Comparison of ENCODE assay signal across 8 mouse cellular contexts in the genomic region with DNA sequence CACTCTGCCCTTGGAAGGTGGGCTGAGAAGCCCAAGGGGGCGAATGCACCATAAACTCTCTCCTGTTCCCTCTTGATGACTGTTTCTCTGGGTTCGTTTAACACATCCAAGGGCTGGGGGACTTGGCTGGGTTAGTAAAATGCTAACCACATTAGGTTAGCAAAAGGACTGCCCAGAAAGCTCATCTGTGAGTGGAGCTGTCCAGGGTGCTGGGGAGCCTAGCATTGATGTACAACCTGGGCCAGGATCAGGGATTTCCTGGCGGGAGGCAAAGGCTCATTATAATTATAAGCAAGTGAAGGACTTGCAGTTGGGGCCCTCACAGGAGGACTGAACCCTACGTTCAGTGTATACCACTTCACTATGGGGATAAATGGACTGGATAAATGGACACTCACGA.
A peak's percentile ranks its signal among the peaks of the same experiment; 100 is the strongest.
DNase-seq lines count a peak whose midpoint lies in the region; ATAC-seq and TF ChIP-seq lines count a peak whose summit lies in the region.

No protein-coding gene starts in this region.

- no peaks in the 10 kb centered on the region for H3K9me3 ChIP-seq in limb, embryonic 14.5 days (ENCODE audit: control insufficient read depth, low read length)

- no peaks in the 10 kb centered on the region for H3K4me1 ChIP-seq in limb, embryonic 14.5 days (ENCODE audit: control insufficient read depth, insufficient read depth, low read length)

- peak; percentile 19 for DNase-seq in kidney, adult 9 months
- DNase-seq in kidney, adult 11 months, result no peak
- DNase-seq in Muller cell, postnatal 12 days (ENCODE audit: inconsistent ontology term), result peak; percentile 32
- peak; percentile 58 to 71 for DNase-seq in adrenal gland, postnatal 36 days
- DNase-seq in limb, embryonic 14.5 days (ENCODE audit: low spot score), result peak; percentile 85
- no peak for DNase-seq in layer of hippocampus, adult 2 months (ENCODE audit: low spot score in 2 of 2)
- DNase-seq in right cerebral cortex, postnatal 10 days (ENCODE audit: low spot score in 2 of 2), result no peak
- DNase-seq in layer of hippocampus, adult 18-20 months (ENCODE audit: low spot score in 2 of 2), result no peak

- H3K4me3 ChIP-seq in limb, embryonic 14.5 days (replicated peaks; ENCODE audit: low read length), result no peak overlapping the region
- no peak overlapping the region for H3K4me3 ChIP-seq in layer of hippocampus, adult 2 months

- H3K27ac ChIP-seq in limb, embryonic 14.5 days (replicated peaks; ENCODE audit: low read depth, low read length), result no peak overlapping the region
- H3K27ac ChIP-seq in layer of hippocampus, adult 2 months, result no peak overlapping the region

- TF ChIP-seq POLR2A in limb, embryonic 14.5 days (IDR thresholded peaks at IDR 0.05; ENCODE audit: borderline replicate concordance, extremely low read depth, insufficient read depth, insufficient read length), result no peak

- no peak for TF ChIP-seq CTCF in layer of hippocampus, adult 2 months (conservative IDR thresholded peaks at IDR 0.05)

- no peak overlapping the region for H3K9ac ChIP-seq in limb, embryonic 14.5 days (ENCODE audit: low read depth, low read length, severe bottlenecking)

- no peaks in the 10 kb centered on the region for H3K36me3 ChIP-seq in limb, embryonic 14.5 days (ENCODE audit: control insufficient read depth, insufficient read depth, low read length)

- 17% methylated on average over 5 of the region's 5 CpGs for WGBS in limb, embryonic 14.5 days

- no peak overlapping the region for H3K4me2 ChIP-seq in limb, embryonic 14.5 days (replicated peaks; ENCODE audit: low read depth, low read length, severe bottlenecking)

- no peak for ATAC-seq in limb, embryonic 14.5 days (ENCODE audit: low FRiP score, low read depth)

- H3K27me3 ChIP-seq in limb, embryonic 14.5 days (ENCODE audit: control insufficient read depth, insufficient read depth, low read length), result no peaks in the 10 kb centered on the region

Comparison
In these comparisons a context has a peak if more than half of its experiments do, and no peak if none do; other contexts are left out.
1. DNase-seq: peak in kidney, adult 9 months (single experiment), Muller cell, postnatal 12 days (single experiment), adrenal gland, postnatal 36 days (2 of 2) and limb, embryonic 14.5 days (single experiment); none in kidney, adult 11 months (single experiment), layer of hippocampus, adult 2 months (0 of 2), right cerebral cortex, postnatal 10 days (0 of 2) and layer of hippocampus, adult 18-20 months (0 of 2).